Mouse (Mus musculus) midbrain, embryonic 13.5 days (tissue): ENCODE data around the gene Galns. TPM values are rescaled to one million over a fixed set of nuclear protein-coding genes. Genes with fewer than 3 reads are reported as not detected.
A peak's percentile ranks its signal among the peaks of the same experiment; 100 is the strongest.
"Not testable (repeated sequence)": the region's sequence is repeated elsewhere in the genome, so short reads cannot be mapped to it uniquely, and the experiment has no call there.

Experiments used
- ATAC-seq: fragments of 200-750 bp; cut with Nextera tagmentation; 2 replicates; pipeline ENCODE4 v1.8.0; 2017; ENCODE audit warnings: mild to moderate bottlenecking, moderate TSS enrichment, moderate library complexity
- H3K27ac ChIP-seq: fragments of 300-500 bp; sonication (generic); 2 replicates; pipeline ENCODE4 v1.5.1; 2015; ENCODE audit warnings: inconsistent platforms, mild to moderate bottlenecking, moderate library complexity
- H3K27me3 ChIP-seq: fragments of 300-500 bp; sonication (generic); 2 replicates; pipeline ENCODE4 v1.6.1; 2015; ENCODE audit warnings: mild to moderate bottlenecking, inconsistent platforms
- H3K36me3 ChIP-seq: fragments of 300-500 bp; sonication (generic); 2 replicates; pipeline ENCODE4 v1.6.1; 2015; ENCODE audit warnings: mild to moderate bottlenecking, inconsistent platforms
- H3K4me1 ChIP-seq: fragments of 300-500 bp; sonication (generic); replicated peaks from 2 replicates; pipeline ENCODE4 v1.6.1; 2015; ENCODE audit warnings: inconsistent platforms
- H3K4me2 ChIP-seq: fragments of 300-500 bp; sonication (generic); replicated peaks from 2 replicates; pipeline ENCODE4 v1.6.1; 2015; ENCODE audit warnings: moderate library complexity, mild to moderate bottlenecking, inconsistent platforms
- H3K4me3 ChIP-seq: fragments of 300-500 bp; sonication (generic); replicated peaks from 2 replicates; pipeline ENCODE4 v1.5.1; 2015; ENCODE audit warnings: mild to moderate bottlenecking, inconsistent platforms
- H3K9ac ChIP-seq: fragments of 300-500 bp; sonication (generic); replicated peaks from 2 replicates; pipeline ENCODE4 v1.6.1; 2015; ENCODE audit warnings: mild to moderate bottlenecking, inconsistent platforms
- H3K9me3 ChIP-seq: fragments of 300-500 bp; sonication (generic); 2 replicates; pipeline ENCODE4 v1.6.1; 2016; ENCODE audit warnings: mild to moderate bottlenecking, inconsistent platforms
- WGBS: fragments of 180-500 bp; shearing (Covaris S2); methylation state at CpG from one replicate; pipeline ENCODE4 v1.1.7; 2015; 5-methylcytosine and 5-hydroxymethylcytosine counted together
- polyA plus RNA-seq: library from polyadenylated mRNA; unstranded; fragments of >200 nt; fragmentation: Nextera tagmentation; extraction: Ambion mirVana; gene quantifications from 2 replicates; pipeline ENCODE4 v1.2.1, GENCODE M21; 2015

The Galns gene
- polyA plus RNA-seq, 1 experiment from 2014 or later: 3.9 TPM

DNA sequence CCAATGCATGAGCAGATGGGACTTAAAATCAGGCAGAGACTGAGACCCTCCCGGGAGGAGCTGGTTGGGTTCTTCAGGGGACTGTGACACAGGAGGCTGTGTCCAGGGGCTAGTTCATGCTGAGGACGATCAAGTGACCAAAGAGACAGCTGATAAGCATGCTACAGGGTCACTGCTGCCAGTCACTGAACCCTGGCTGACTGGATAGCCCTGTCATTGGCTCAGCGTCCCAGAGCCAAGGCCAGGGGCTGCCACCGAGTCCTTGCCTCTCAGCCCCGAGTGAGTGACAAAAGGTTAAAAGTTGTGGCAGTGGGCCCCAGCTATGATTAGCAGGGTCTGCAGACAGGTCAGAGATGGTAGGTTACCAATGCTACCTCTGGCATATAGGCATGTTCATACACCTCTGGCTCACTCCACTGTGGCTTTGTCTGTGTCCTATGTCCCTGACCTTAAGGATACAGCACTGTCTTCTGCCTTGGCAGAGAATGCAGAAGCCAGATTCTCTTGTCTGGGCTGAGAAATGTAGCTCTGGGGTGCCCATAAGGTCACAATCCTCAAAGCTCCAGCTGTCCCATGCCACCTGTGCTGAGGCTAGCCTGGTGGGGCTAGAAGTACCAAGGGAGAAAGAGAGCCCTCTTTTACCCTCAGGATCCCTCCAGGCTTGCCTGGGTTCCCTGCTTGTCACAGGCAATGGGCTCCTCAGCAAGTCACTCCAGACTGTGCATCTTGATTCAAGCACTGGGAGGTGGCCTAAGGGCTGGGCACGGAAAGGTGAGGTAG lies 33.1 kb upstream of the Galns start:
- Histone ChIP-seq H3K27ac (no peak overlapping the region; the same call in 1 of the 2 replicates), H3K36me3 (peaks cover 63% of the 10 kb centered on the region), H3K4me1 (peaks cover 9% of the 10 kb centered on the region), H3K9me3 (no peaks in the 10 kb centered on the region), H3K4me3 (no peak overlapping the region), H3K4me2 (no peak overlapping the region), H3K27me3 (no peaks in the 10 kb centered on the region), H3K9ac (no peak overlapping the region)
- 81% methylated on average over 6 of the region's 6 CpGs for WGBS
- no peak for ATAC-seq

DNA sequence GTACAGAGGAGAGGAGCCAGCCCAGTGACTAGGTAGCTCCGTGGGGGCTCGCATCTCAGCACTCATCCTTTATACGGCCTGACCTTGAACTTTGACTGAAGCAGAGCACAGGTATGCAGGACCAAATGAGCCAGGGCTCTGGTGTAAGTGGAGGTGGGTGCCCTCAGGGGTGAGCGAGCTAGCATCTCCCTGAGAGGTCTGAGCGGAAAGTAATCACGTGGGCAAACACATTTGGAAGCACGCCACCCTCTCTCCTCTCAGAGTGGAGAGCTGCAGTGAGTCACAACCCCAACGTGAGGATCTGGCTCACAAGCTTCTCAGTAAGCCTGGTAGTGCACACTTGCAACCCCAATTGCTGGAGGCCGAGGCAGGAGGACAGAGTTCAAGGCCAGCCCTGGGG lies 30.8 kb upstream of the Galns start:
- Histone ChIP-seq H3K4me3 (no peak overlapping the region), H3K4me1 (peaks cover 19% of the 10 kb centered on the region), H3K27me3 (no peaks in the 10 kb centered on the region), H3K9me3 (no peaks in the 10 kb centered on the region), H3K9ac (no peak overlapping the region), H3K36me3 (peaks cover 64% of the 10 kb centered on the region), H3K4me2 (no peak overlapping the region), H3K27ac (no peak overlapping the region)
- no peak for ATAC-seq
- 77% methylated on average over 9 of the region's 9 CpGs for WGBS

DNA sequence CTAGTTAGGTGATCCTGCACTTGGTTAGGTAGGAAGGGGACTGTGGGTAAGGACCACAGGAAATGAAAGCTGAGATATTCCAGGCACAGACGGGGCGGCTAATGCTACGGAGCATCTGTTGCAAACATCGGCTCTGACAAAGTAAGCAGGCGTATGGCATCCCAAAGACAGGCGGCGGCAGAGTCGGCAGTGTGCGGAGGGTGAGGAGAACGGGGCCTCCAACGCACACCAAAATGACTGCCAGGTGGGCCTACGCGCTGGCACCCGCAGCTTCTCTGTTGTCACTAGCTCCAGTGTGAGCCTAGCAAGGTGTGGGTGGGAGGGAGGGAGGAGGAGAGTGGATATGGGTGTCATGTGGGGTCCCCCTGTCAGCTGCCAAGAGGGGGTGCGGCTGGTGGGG lies 30.1 kb upstream of the Galns start:
- no peak overlapping the region for H3K9ac ChIP-seq
- H3K36me3 ChIP-seq: peaks cover 64% of the 10 kb centered on the region
- ATAC-seq: no peak
- 89% methylated on average over 15 of the region's 15 CpGs for WGBS
- no peaks in the 10 kb centered on the region for H3K9me3 ChIP-seq
- no peak overlapping the region for H3K4me2 ChIP-seq
- no peaks in the 10 kb centered on the region for H3K27me3 ChIP-seq
- H3K4me3 ChIP-seq: no peak overlapping the region
- no peak overlapping the region for H3K27ac ChIP-seq
- peaks cover 19% of the 10 kb centered on the region for H3K4me1 ChIP-seq

DNA sequence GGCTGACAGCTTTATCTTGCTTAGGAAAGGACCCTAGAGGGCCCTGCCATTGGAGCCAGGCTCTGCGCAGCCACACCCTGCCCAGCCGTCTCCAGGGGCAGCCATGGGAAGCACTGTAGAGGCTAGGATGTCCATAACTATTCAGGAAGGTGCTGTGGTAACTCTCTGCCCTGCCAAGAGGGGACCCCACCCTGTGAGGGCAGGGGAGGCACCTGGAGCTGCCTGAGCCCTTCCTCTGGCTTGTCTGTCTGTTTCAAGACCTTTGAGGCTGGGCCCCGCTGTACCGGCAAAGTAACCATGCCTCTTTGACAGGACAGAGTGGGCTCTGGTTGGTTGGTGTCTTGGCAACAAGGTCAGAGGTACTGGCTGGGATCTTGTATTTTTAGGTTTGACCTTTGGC lies 29.6 kb upstream of the Galns start:
- no peak overlapping the region for H3K4me3 ChIP-seq
- H3K36me3 ChIP-seq: peaks cover 61% of the 10 kb centered on the region
- no peaks in the 10 kb centered on the region for H3K27me3 ChIP-seq
- no peak overlapping the region for H3K4me2 ChIP-seq
- H3K9me3 ChIP-seq: no peaks in the 10 kb centered on the region
- WGBS: 86% methylated on average over 4 of the region's 4 CpGs
- H3K9ac ChIP-seq: no peak overlapping the region
- peaks cover 19% of the 10 kb centered on the region for H3K4me1 ChIP-seq
- no peak overlapping the region for H3K27ac ChIP-seq
- ATAC-seq: no peak

DNA sequence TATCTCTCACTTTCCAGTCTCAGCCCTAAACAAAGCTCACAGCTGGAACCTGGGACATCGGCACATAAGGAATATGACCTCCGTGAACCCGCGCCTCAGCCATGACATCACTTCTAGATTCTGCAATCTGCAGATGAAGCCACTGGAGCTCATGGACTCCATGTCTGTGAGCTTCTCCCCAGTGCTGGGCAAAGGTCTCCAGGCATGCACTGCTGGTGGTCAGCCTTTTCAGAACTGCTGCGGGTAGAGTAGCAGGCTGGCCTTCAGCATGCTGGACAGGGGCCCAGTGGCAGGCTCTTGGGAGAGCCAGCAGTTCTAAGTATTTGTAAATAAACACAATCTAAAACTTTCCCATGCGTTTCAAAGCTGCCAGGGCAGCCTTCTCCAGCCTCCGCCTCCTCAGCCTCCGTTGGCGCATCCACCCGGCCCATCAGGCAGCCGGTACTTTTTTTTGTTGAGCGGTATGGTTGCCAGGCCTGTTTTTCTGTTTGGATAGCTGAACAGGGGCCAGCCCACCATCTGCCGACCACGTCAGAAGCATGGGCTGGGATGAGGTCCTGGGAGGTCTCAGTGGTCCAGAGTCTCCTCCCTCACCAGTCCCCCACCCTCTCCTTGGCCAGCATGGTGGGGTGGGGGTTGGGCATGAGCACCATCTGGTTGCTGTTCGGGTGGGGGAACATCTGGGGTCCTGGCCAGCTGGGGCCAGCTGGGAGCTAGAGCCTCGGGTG lies 28.4 kb upstream of the Galns start:
- Histone ChIP-seq H3K36me3 (peaks cover 65% of the 10 kb centered on the region), H3K9me3 (no peaks in the 10 kb centered on the region), H3K27ac (peak overlapping the region; percentile 39; the same call in 1 of the 2 replicates), H3K4me3 (no peak overlapping the region), H3K4me1 (peaks cover 19% of the 10 kb centered on the region), H3K27me3 (no peaks in the 10 kb centered on the region), H3K9ac (no peak overlapping the region), H3K4me2 (no peak overlapping the region)
- peak; percentile 69 for ATAC-seq
- 48% methylated on average over 16 of the region's 16 CpGs for WGBS

DNA sequence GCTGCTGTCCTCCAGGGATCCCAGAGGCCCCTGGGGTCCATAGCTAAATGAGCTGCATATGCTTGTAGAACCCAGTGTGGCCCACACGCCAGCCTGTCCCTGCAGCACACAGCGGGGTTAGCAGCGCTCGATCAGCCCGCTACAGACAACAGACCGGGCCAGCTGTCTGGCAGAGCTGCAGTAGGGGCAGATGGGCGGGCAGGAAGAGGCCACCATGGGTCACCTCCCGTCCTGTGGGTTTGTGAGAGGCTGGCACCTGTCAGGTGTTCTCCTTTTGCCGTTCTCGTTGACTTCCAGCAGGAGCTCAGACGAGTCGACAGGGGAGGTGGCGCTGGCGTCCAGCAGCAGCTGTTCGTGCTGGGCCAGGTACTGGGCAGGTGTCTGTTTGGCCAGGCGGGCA lies 27.3 kb upstream of the Galns start:
- WGBS: 75% methylated on average over 16 of the region's 16 CpGs
- ATAC-seq: no peak
- no peak overlapping the region for H3K4me2 ChIP-seq
- no peaks in the 10 kb centered on the region for H3K9me3 ChIP-seq
- H3K36me3 ChIP-seq: peaks cover 75% of the 10 kb centered on the region
- no peaks in the 10 kb centered on the region for H3K27me3 ChIP-seq
- H3K27ac ChIP-seq: no peak overlapping the region
- H3K4me1 ChIP-seq: peaks cover 19% of the 10 kb centered on the region
- H3K4me3 ChIP-seq: no peak overlapping the region
- no peak overlapping the region; the same call in 1 of the 2 replicates for H3K9ac ChIP-seq

GRCm38 (mm10) chr8:122637230-122637629 lies 26.0 kb upstream of the Galns start:
- Histone ChIP-seq H3K27me3 (no peaks in the 10 kb centered on the region), H3K36me3 (peaks cover 77% of the 10 kb centered on the region), H3K4me2 (no peak overlapping the region), H3K4me1 (peaks cover 19% of the 10 kb centered on the region), H3K9me3 (no peaks in the 10 kb centered on the region), H3K27ac (no peak overlapping the region), H3K4me3 (no peak overlapping the region), H3K9ac (no peak overlapping the region)
- no peak for ATAC-seq
- WGBS: 89% methylated on average over 9 of the region's 9 CpGs

GRCm38 (mm10) chr8:122636803-122637175 lies 25.5 kb upstream of the Galns start:
- H3K27me3 ChIP-seq: no peaks in the 10 kb centered on the region
- H3K27ac ChIP-seq: no peak overlapping the region
- H3K4me3 ChIP-seq: no peak overlapping the region
- H3K36me3 ChIP-seq: peaks cover 77% of the 10 kb centered on the region
- no peak overlapping the region for H3K4me2 ChIP-seq
- H3K9me3 ChIP-seq: no peaks in the 10 kb centered on the region
- peaks cover 19% of the 10 kb centered on the region for H3K4me1 ChIP-seq
- WGBS: 76% methylated on average over 9 of the region's 9 CpGs
- no peak for ATAC-seq
- no peak overlapping the region for H3K9ac ChIP-seq

DNA sequence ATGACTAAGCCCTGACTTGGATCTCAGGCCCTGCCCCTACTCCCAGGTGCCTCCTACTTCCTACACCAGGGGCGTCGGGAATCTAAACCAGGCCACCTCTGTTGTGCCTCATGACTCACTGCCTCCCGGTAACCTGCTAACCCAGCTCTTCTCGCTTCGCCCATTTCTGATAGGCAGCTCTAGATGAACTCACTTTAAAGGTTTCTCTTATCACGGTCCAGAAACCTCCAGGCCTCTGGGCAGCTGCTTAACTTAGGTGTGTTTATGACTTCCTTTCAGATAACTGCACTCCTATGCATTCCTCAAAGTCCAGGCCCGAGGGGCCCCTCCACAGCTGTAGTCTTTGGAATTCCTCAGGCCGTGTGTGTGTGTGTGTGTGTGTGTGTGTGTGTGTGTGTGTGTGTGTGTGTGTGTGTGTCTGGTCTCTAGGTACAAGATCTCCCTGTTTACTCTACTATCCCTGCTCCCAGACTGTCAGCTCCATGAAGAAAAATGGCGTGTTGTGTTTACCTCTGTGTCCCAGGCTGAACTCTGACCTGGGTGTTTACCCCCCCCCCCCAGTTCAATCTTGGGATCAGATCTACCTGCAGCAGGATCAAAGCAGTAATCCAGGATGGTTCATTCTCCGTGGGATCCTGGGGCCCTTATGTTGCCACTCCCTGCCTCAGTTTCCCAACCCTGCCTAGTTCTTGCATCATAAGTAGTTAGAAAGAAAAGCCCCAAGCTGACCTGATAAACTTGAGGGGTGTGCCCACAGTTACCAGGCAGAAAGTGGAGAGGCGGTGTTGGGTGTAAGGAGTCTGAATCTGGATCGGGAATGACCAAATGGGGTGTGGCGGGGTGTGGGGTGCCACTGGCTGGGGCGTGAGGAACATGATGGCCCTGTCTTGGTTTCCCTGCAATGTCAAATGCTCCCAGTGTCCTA lies 24.9 kb upstream of the Galns start:
- H3K9ac ChIP-seq: no peak overlapping the region
- H3K36me3 ChIP-seq: peaks cover 75% of the 10 kb centered on the region
- no peak overlapping the region for H3K4me2 ChIP-seq
- ATAC-seq: no peak
- no peaks in the 10 kb centered on the region for H3K27me3 ChIP-seq
- H3K27ac ChIP-seq: no peak overlapping the region
- 84% methylated on average over 14 of the region's 14 CpGs for WGBS
- H3K4me1 ChIP-seq: peaks cover 19% of the 10 kb centered on the region
- no peak overlapping the region for H3K4me3 ChIP-seq
- no peaks in the 10 kb centered on the region for H3K9me3 ChIP-seq

DNA sequence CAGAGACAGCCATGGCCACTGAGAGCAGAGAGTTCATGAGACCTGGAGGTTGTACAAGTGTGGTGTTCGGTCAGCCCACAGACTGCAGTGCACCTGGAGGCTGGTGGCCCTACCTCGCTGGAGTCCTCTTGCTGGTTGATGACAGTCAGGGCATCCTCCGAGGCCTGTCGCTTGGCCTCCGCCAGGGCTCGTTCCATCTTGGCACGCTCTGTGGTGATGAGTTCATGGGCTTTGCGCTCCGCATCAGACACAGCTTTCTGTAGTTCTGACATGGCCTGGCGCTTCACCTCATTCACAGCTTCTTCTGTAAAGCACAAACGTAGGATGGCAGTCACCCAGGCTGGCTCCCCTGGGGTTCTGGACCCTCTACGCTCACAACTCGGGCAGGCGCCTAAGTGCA lies 21.9 kb upstream of the Galns start:
- H3K36me3 ChIP-seq: peaks cover 75% of the 10 kb centered on the region
- WGBS: 92% methylated on average over 14 of the region's 14 CpGs
- H3K4me2 ChIP-seq: no peak overlapping the region
- no peak overlapping the region for H3K27ac ChIP-seq
- no peak overlapping the region for H3K4me3 ChIP-seq
- no peak for ATAC-seq
- H3K9me3 ChIP-seq: no peaks in the 10 kb centered on the region
- peaks cover 8% of the 10 kb centered on the region for H3K4me1 ChIP-seq
- H3K27me3 ChIP-seq: peaks cover 8% of the 10 kb centered on the region
- H3K9ac ChIP-seq: no peak overlapping the region

DNA sequence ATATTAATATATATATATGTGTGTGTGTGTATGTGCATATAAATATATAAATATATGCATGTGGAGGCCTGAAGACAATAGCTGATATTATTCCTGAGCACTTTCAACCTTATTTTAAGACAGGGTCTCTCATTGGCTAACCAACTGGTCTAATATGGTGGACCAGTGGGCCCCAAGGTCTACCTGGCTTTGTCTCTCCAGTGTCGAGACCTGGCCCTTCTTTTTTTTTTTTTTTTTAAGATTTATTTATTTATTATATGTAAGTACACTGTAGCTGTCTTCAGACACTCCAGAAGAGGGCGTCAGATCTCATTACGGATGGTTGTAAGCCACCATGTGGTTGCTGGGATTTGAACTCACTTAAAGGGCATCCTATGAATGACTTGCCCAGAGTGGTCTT lies 20.9 kb upstream of the Galns start:
- not testable (repeated sequence) for H3K4me3 ChIP-seq, H3K4me1 ChIP-seq, H3K4me2 ChIP-seq, ATAC-seq, H3K9ac ChIP-seq, H3K9me3 ChIP-seq, H3K27me3 ChIP-seq, H3K27ac ChIP-seq
- peaks cover 65% of the 10 kb centered on the region for H3K36me3 ChIP-seq
- WGBS: 69% methylated on average over 3 of the region's 3 CpGs

- H3K4me1 ChIP-seq: peaks cover 8% of the 10 kb centered on the region
- no peaks in the 10 kb centered on the region for H3K9me3 ChIP-seq
- H3K27me3 ChIP-seq: peaks cover 8% of the 10 kb centered on the region
- peaks cover 53% of the 10 kb centered on the region for H3K36me3 ChIP-seq
- H3K9ac ChIP-seq: no peak overlapping the region
- ATAC-seq: no peak; the same call in 1 of the 2 replicates
- no peak overlapping the region for H3K4me3 ChIP-seq
- 52% methylated on average over 22 of the region's 22 CpGs for WGBS
- no peak overlapping the region for H3K4me2 ChIP-seq
- no peak overlapping the region for H3K27ac ChIP-seq
Measured at GRCm38 (mm10) chr8:122630696-122631095, 19.4 kb upstream of the Galns start.
